In genomic region chr1:136788979-136789513, GRCm38 (mm10) we compare ENCODE assay signal across 10 mouse cellular contexts.
DNase-seq lines count a peak whose midpoint lies in the region; ATAC-seq and TF ChIP-seq lines count a peak whose summit lies in the region.
"Had no signal": no experiment of that assay in that cellular context is flagged by ENCODE, and none has a peak within 500 bp of the region (broad histone marks: within the 10 kb centered on the region; RNA-seq: fewer than 3 reads in every experiment).

No protein-coding gene starts in this region.

- 61% methylated on average over 30 of the region's 30 CpGs for WGBS in hindbrain, embryonic 16.5 days
- WGBS in hindbrain, embryonic 14.5 days = 59% methylated on average over 30 of the region's 30 CpGs
- 63% methylated on average over 30 of the region's 30 CpGs for WGBS in neural tube, embryonic 13.5 days
- WGBS in stomach, postnatal 0 days = 64% methylated on average over 30 of the region's 30 CpGs

- TF ChIP-seq CTCF in stomach, postnatal 0 days (IDR thresholded peaks at IDR 0.05; ENCODE audit: low read depth) = peak; percentile 19; the same call in 1 of the 2 replicates

- H3K9me3 ChIP-seq in hindbrain, embryonic 16.5 days (ENCODE audit: control insufficient read depth, low read length) = no peaks in the 10 kb centered on the region
- no peaks in the 10 kb centered on the region for H3K9me3 ChIP-seq in hindbrain, embryonic 14.5 days (ENCODE audit: control insufficient read depth, low read length)
- H3K9me3 ChIP-seq in neural tube, embryonic 13.5 days = no peaks in the 10 kb centered on the region
- H3K9me3 ChIP-seq in stomach, postnatal 0 days (ENCODE audit: control insufficient read depth, low read length) = no peaks in the 10 kb centered on the region
- H3K9me3 ChIP-seq: heart, embryonic 10.5 days had no signal

- no peak overlapping the region for H3K9ac ChIP-seq in hindbrain, embryonic 16.5 days (ENCODE audit: low read depth, low read length)
- H3K9ac ChIP-seq in hindbrain, embryonic 14.5 days = no peak overlapping the region
- no peak overlapping the region for H3K9ac ChIP-seq in neural tube, embryonic 13.5 days
- no peak overlapping the region for H3K9ac ChIP-seq in stomach, postnatal 0 days (ENCODE audit: low read length)

- ATAC-seq in hindbrain, embryonic 16.5 days = 0 out of 2 replicates have a peak, but pooled peaks have one; percentile 24
- ATAC-seq in hindbrain, embryonic 14.5 days (ENCODE audit: low FRiP score) = no peak
- ATAC-seq in neural tube, embryonic 13.5 days (ENCODE audit: low read depth) = no peak
- no peak for ATAC-seq in stomach, postnatal 0 days (ENCODE audit: low FRiP score, low TSS enrichment)
- ATAC-seq in granulocyte monocyte progenitor cell, adult 5-6 weeks (replicated peaks; ENCODE audit: poor library complexity, severe bottlenecking) = no peak

- no peak overlapping the region for H3K4me3 ChIP-seq in hindbrain, embryonic 16.5 days (ENCODE audit: low read length)
- no peak overlapping the region for H3K4me3 ChIP-seq in hindbrain, embryonic 14.5 days (replicated peaks; ENCODE audit: low read length)
- no peak overlapping the region for H3K4me3 ChIP-seq in neural tube, embryonic 13.5 days
- no peak overlapping the region for H3K4me3 ChIP-seq in stomach, postnatal 0 days (ENCODE audit: low read depth, low read length)
- H3K4me3 ChIP-seq: heart, embryonic 10.5 days had no signal

- H3K36me3 ChIP-seq in hindbrain, embryonic 16.5 days (ENCODE audit: control insufficient read depth, insufficient read depth, low read length) = no peaks in the 10 kb centered on the region
- no peaks in the 10 kb centered on the region for H3K36me3 ChIP-seq in hindbrain, embryonic 14.5 days (replicated peaks; ENCODE audit: control insufficient read depth, insufficient read depth)
- no peaks in the 10 kb centered on the region for H3K36me3 ChIP-seq in neural tube, embryonic 13.5 days
- no peaks in the 10 kb centered on the region for H3K36me3 ChIP-seq in stomach, postnatal 0 days (ENCODE audit: control insufficient read depth, insufficient read depth, low read length)
- H3K36me3 ChIP-seq: heart, embryonic 10.5 days had no signal

- TF ChIP-seq EP300 in stomach, postnatal 0 days (optimal IDR thresholded peaks at IDR 0.05) = no peak

- peak overlapping the region; percentile 44 for H3K4me2 ChIP-seq in hindbrain, embryonic 16.5 days (ENCODE audit: low read length)
- no peak overlapping the region; the same call in 1 of the 2 replicates for H3K4me2 ChIP-seq in hindbrain, embryonic 14.5 days (replicated peaks)
- peak overlapping the region; percentile 30; the same call in 1 of the 2 replicates for H3K4me2 ChIP-seq in neural tube, embryonic 13.5 days
- no peak overlapping the region for H3K4me2 ChIP-seq in stomach, postnatal 0 days (replicated peaks; ENCODE audit: low read depth)

- DNase-seq in embryo, embryonic 10 days (ENCODE audit: low spot score) = peak; percentile 53
- no peak for DNase-seq in embryo, embryonic 11 days
- no peak for DNase-seq in hindbrain, embryonic 14.5 days (ENCODE audit: low spot score)
- DNase-seq in neural tube, embryonic 10.5 days (ENCODE audit: extremely low spot score, low spot score) = no peak
- no peak for DNase-seq in stomach, postnatal 0 days (ENCODE audit: low spot score)
- DNase-seq: adrenal gland, adult 2 months had no signal

- H3K27ac ChIP-seq in hindbrain, embryonic 16.5 days (ENCODE audit: low read depth, low read length) = no peak overlapping the region
- no peak overlapping the region for H3K27ac ChIP-seq in hindbrain, embryonic 14.5 days
- H3K27ac ChIP-seq in neural tube, embryonic 13.5 days (replicated peaks) = no peak overlapping the region
- H3K27ac ChIP-seq in stomach, postnatal 0 days (replicated peaks) = no peak overlapping the region
- H3K27ac ChIP-seq: heart, embryonic 10.5 days had no signal

- no peaks in the 10 kb centered on the region for H3K4me1 ChIP-seq in hindbrain, embryonic 16.5 days (ENCODE audit: control insufficient read depth, insufficient read depth, low read depth, low read length)
- no peaks in the 10 kb centered on the region for H3K4me1 ChIP-seq in hindbrain, embryonic 14.5 days (replicated peaks; ENCODE audit: control insufficient read depth, insufficient read depth, low read length)
- H3K4me1 ChIP-seq in neural tube, embryonic 13.5 days (replicated peaks) = no peaks in the 10 kb centered on the region
- no peaks in the 10 kb centered on the region for H3K4me1 ChIP-seq in stomach, postnatal 0 days (replicated peaks; ENCODE audit: control insufficient read depth, insufficient read depth)
- H3K4me1 ChIP-seq: heart, embryonic 10.5 days had no signal

- no peaks in the 10 kb centered on the region for H3K27me3 ChIP-seq in hindbrain, embryonic 16.5 days (replicated peaks; ENCODE audit: control insufficient read depth, insufficient read depth, low read length)
- no peaks in the 10 kb centered on the region for H3K27me3 ChIP-seq in hindbrain, embryonic 14.5 days (ENCODE audit: control insufficient read depth, insufficient read depth, low read length)
- H3K27me3 ChIP-seq in neural tube, embryonic 13.5 days = peaks cover 11% of the 10 kb centered on the region; the same call in 1 of the 2 replicates
- no peaks in the 10 kb centered on the region for H3K27me3 ChIP-seq in stomach, postnatal 0 days (ENCODE audit: control insufficient read depth, insufficient read depth, low read length)

Comparison
In these comparisons a context has a peak if more than half of its experiments do, and no peak if none do; other contexts are left out.
1. H3K4me2 ChIP-seq: peak in hindbrain, embryonic 16.5 days (single experiment) and neural tube, embryonic 13.5 days (single experiment); none in hindbrain, embryonic 14.5 days (single experiment) and stomach, postnatal 0 days (single experiment).